Mouse (Mus musculus): ENCODE results near the gene Thrb. TPM values are rescaled to one million over a fixed set of nuclear protein-coding genes. Genes with fewer than 3 reads are reported as not detected.

Gene Thrb
- polyA plus RNA-seq, 1 experiment, result 0.05 TPM

- no peaks in the 10 kb centered on the region for H3K79me2 ChIP-seq (ENCODE audit: control insufficient read depth, insufficient read depth)
- TF ChIP-seq E2F4 (IDR thresholded peaks at IDR 0.05; ENCODE audit: insufficient read depth), result no peak
- TF ChIP-seq MAX (IDR thresholded peaks at IDR 0.05; ENCODE audit: low read depth), result no peak
- no peak for TF ChIP-seq POLR2AphosphoS2 (IDR thresholded peaks at IDR 0.05; ENCODE audit: insufficient read length, low read depth)
- no peak for TF ChIP-seq REST (IDR thresholded peaks at IDR 0.05; ENCODE audit: insufficient read depth, insufficient read length)
- TF ChIP-seq USF1 (IDR thresholded peaks at IDR 0.05; ENCODE audit: low read depth), result no peak
- TF ChIP-seq SRF (IDR thresholded peaks at IDR 0.05; ENCODE audit: control insufficient read depth, insufficient read length, low read depth), result no peak
- TF ChIP-seq POLR2A (IDR thresholded peaks at IDR 0.05; ENCODE audit: insufficient read length, low read depth), result no peak
- no peak overlapping the region for H3K4me3 ChIP-seq
- no peaks in the 10 kb centered on the region for H3K27me3 ChIP-seq (ENCODE audit: control insufficient read depth, insufficient read depth, insufficient read length)
- H3K4me2 ChIP-seq (ENCODE audit: low read depth), result no peak overlapping the region
- H3K36me3 ChIP-seq (ENCODE audit: control insufficient read depth, insufficient read depth), result no peaks in the 10 kb centered on the region
- H3ac ChIP-seq (ENCODE audit: control insufficient read depth, insufficient read length), result no peak overlapping the region
Observed at GRCm38 (mm10) chr14:17733077-17733778, 73.2 kb downstream of the Thrb start.

DNA sequence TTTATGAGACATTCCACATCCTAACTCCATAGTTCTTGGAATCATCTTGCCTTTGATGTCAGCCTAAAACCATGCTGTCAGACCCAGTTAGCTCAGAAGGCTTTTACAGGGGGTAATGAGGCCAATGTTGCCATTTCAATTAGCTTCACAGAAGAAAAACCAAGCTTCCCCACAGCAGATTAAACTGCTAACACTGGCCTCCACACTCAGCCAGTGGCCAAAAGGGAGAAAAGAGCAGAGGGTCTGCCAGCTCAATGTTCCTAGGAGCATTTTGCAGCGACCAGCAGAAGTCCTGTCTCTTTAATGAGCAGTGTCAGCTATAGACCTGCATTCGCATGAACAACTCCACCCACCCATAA lies 73.7 kb downstream of the Thrb start:
- Histone ChIP-seq H3K4me3 (no peak overlapping the region), H3K79me2 (ENCODE audit: control insufficient read depth, insufficient read depth) (no peaks in the 10 kb centered on the region), H3K4me2 (ENCODE audit: low read depth) (no peak overlapping the region), H3K27me3 (ENCODE audit: control insufficient read depth, insufficient read depth, insufficient read length) (no peaks in the 10 kb centered on the region), H3ac (ENCODE audit: control insufficient read depth, insufficient read length) (no peak overlapping the region), H3K36me3 (ENCODE audit: control insufficient read depth, insufficient read depth) (no peaks in the 10 kb centered on the region)
- no peak for TF ChIP-seq REST (IDR thresholded peaks at IDR 0.05; ENCODE audit: insufficient read depth, insufficient read length)
- TF ChIP-seq CEBPB (IDR thresholded peaks at IDR 0.05; ENCODE audit: insufficient read depth, poor library complexity, severe bottlenecking), result no peak
- TF ChIP-seq TCF12 (IDR thresholded peaks at IDR 0.05; ENCODE audit: insufficient read depth, poor library complexity, severe bottlenecking), result no peak
- no peak for TF ChIP-seq MAX (IDR thresholded peaks at IDR 0.05; ENCODE audit: low read depth)
- TF ChIP-seq E2F4 (IDR thresholded peaks at IDR 0.05; ENCODE audit: insufficient read depth), result no peak
- no peak for TF ChIP-seq MYOD1 (IDR thresholded peaks at IDR 0.05; ENCODE audit: control insufficient read depth in 1 of 3, insufficient read length in 2 of 3, low read depth in 2 of 3)

DNA sequence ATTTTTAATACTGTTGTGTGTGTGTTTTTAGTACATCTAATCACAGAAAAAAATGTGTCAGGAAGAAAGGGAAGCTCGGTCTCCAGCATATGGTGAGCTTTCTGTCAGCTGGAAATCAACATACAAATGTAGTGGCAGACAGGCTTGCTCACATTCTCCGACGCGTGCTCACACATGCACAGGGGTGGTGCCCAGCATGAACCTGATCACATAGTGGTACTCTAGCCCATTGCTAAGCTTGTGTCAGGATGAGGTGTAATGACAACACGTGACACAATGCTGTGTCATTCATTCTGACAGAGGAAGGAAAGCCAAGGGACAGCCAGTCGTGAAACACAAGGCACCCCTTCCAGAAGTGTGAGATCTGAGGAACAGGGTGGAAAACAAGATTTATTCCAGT lies 75.4 kb downstream of the Thrb start:
- H3K36me3 ChIP-seq (ENCODE audit: control insufficient read depth, insufficient read depth), result no peaks in the 10 kb centered on the region
- H3ac ChIP-seq (ENCODE audit: control insufficient read depth, insufficient read length), result no peak overlapping the region
- TF ChIP-seq TCF12 (IDR thresholded peaks at IDR 0.05; ENCODE audit: insufficient read depth, poor library complexity, severe bottlenecking) (no peak), REST (IDR thresholded peaks at IDR 0.05; ENCODE audit: insufficient read depth, insufficient read length) (no peak), E2F4 (IDR thresholded peaks at IDR 0.05; ENCODE audit: insufficient read depth) (no peak), CEBPB (IDR thresholded peaks at IDR 0.05; ENCODE audit: insufficient read depth, poor library complexity, severe bottlenecking) (no peak), MYOD1 (IDR thresholded peaks at IDR 0.05; ENCODE audit: control insufficient read depth in 1 of 3, insufficient read length in 2 of 3, low read depth in 2 of 3) (no peak), USF1 (IDR thresholded peaks at IDR 0.05; ENCODE audit: low read depth) (no peak), POLR2AphosphoS2 (IDR thresholded peaks at IDR 0.05; ENCODE audit: insufficient read length, low read depth) (no peak), MAX (IDR thresholded peaks at IDR 0.05; ENCODE audit: low read depth) (no peak)
- H3K4me2 ChIP-seq (ENCODE audit: low read depth), result no peak overlapping the region
- H3K4me3 ChIP-seq, result no peak overlapping the region
- no peaks in the 10 kb centered on the region for H3K79me2 ChIP-seq (ENCODE audit: control insufficient read depth, insufficient read depth)
- no peaks in the 10 kb centered on the region for H3K27me3 ChIP-seq (ENCODE audit: control insufficient read depth, insufficient read depth, insufficient read length)

GRCm38 (mm10) chr14:17740903-17741302 lies 80.8 kb downstream of the Thrb start:
- no peaks in the 10 kb centered on the region for H3K27me3 ChIP-seq (ENCODE audit: control insufficient read depth, insufficient read depth, insufficient read length)
- no peak overlapping the region for H3ac ChIP-seq (ENCODE audit: control insufficient read depth, insufficient read length)
- H3K79me2 ChIP-seq (ENCODE audit: control insufficient read depth, insufficient read depth), result no peaks in the 10 kb centered on the region
- H3K4me3 ChIP-seq, result no peak overlapping the region
- H3K4me2 ChIP-seq (ENCODE audit: low read depth), result no peak overlapping the region
- TF ChIP-seq E2F4 (IDR thresholded peaks at IDR 0.05; ENCODE audit: insufficient read depth) (no peak), USF1 (IDR thresholded peaks at IDR 0.05; ENCODE audit: low read depth) (no peak), TCF12 (IDR thresholded peaks at IDR 0.05; ENCODE audit: insufficient read depth, poor library complexity, severe bottlenecking) (no peak), POLR2AphosphoS2 (IDR thresholded peaks at IDR 0.05; ENCODE audit: insufficient read length, low read depth) (no peak), POLR2A (IDR thresholded peaks at IDR 0.05; ENCODE audit: insufficient read length, low read depth) (no peak), CEBPB (IDR thresholded peaks at IDR 0.05; ENCODE audit: insufficient read depth, poor library complexity, severe bottlenecking) (no peak), SRF (IDR thresholded peaks at IDR 0.05; ENCODE audit: control insufficient read depth, insufficient read length, low read depth) (no peak), MAX (IDR thresholded peaks at IDR 0.05; ENCODE audit: low read depth) (no peak), MYOD1 (IDR thresholded peaks at IDR 0.05; ENCODE audit: control insufficient read depth in 1 of 3, insufficient read length in 2 of 3, low read depth in 2 of 3) (no peak), TCF3 (IDR thresholded peaks at IDR 0.05; ENCODE audit: insufficient read length, low read depth) (no peak), REST (IDR thresholded peaks at IDR 0.05; ENCODE audit: insufficient read depth, insufficient read length) (no peak), MYOG (IDR thresholded peaks at IDR 0.05; ENCODE audit: control insufficient read depth in 1 of 3, insufficient read depth in 1 of 3, insufficient read length in 2 of 3, low read depth in 2 of 3) (no peak)
- H3K36me3 ChIP-seq (ENCODE audit: control insufficient read depth, insufficient read depth), result no peaks in the 10 kb centered on the region

DNA sequence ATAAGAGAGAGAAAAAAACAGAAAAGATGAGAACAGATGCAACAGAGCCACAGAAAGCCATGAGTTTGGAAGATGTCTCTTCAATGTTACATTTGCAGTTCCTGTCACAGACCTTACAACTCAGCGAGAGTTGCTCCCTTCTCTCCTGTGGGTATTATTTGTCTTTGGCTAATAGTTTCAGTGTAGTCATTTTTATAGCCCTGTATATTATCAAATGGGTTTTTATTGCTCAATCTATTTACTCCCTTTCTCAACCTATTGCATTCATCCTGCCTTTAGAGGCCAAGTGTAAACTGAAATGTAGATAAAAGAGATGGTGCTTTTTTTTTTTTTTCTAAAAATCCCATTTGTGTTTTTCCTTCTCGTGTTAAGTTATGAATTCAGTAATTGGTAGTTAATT lies 82.2 kb downstream of the Thrb start:
- TF ChIP-seq E2F4 (IDR thresholded peaks at IDR 0.05; ENCODE audit: insufficient read depth), result no peak
- Histone ChIP-seq H3K36me3 (ENCODE audit: control insufficient read depth, insufficient read depth) (no peaks in the 10 kb centered on the region), H3K79me2 (ENCODE audit: control insufficient read depth, insufficient read depth) (no peaks in the 10 kb centered on the region), H3K4me3 (no peak overlapping the region), H3K27me3 (ENCODE audit: control insufficient read depth, insufficient read depth, insufficient read length) (no peaks in the 10 kb centered on the region), H3K4me2 (ENCODE audit: low read depth) (no peak overlapping the region), H3ac (ENCODE audit: control insufficient read depth, insufficient read length) (no peak overlapping the region)
